Comparison of ENCODE assay signal across 25 mouse cellular contexts in genomic region chr4:66872026-66872425, GRCm38 (mm10).
"Had no signal": no experiment of that assay in that cellular context is flagged by ENCODE, and none has a peak within 500 bp of the region (broad histone marks: within the 10 kb centered on the region; RNA-seq: fewer than 3 reads in every experiment).

No protein-coding gene starts in this region.

- H3K9me3 ChIP-seq: heart, embryonic 13.5 days; heart, embryonic 15.5 days; hindbrain, embryonic 13.5 days; hindbrain, embryonic 15.5 days; kidney, embryonic 15.5 days; limb, embryonic 13.5 days; limb, embryonic 15.5 days had no signal

- H3K27ac ChIP-seq: heart, adult 2 months; heart, embryonic 13.5 days; heart, embryonic 15.5 days; hindbrain, embryonic 15.5 days; hindbrain, postnatal 0 days; kidney, embryonic 15.5 days; kidney, postnatal 0 days; limb, embryonic 13.5 days; limb, embryonic 15.5 days had no signal

- H3K4me2 ChIP-seq: heart, embryonic 11.5 days; heart, embryonic 13.5 days; heart, embryonic 15.5 days; hindbrain, embryonic 13.5 days; hindbrain, embryonic 15.5 days; kidney, embryonic 15.5 days; limb, embryonic 13.5 days; limb, embryonic 15.5 days had no signal

- H3K27me3 ChIP-seq: heart, embryonic 13.5 days; heart, embryonic 15.5 days; hindbrain, embryonic 13.5 days; hindbrain, embryonic 15.5 days; kidney, embryonic 15.5 days; limb, embryonic 13.5 days; limb, embryonic 15.5 days had no signal

- DNase-seq: gastrocnemius, postnatal 14 days; gastrocnemius, postnatal 36 days; heart, adult 11 months; heart, adult 2 months; heart, postnatal 14 days; heart, postnatal 36 days; kidney, adult 11 months; kidney, adult 2 months; kidney, adult 9 months; kidney, postnatal 14 days; kidney, postnatal 36 days; layer of hippocampus, adult 9-11 months; layer of hippocampus, postnatal 36 days; left cerebral cortex, postnatal 4 days had no signal

- H3K36me3 ChIP-seq: heart, embryonic 13.5 days; heart, embryonic 15.5 days; hindbrain, embryonic 13.5 days; hindbrain, embryonic 15.5 days; kidney, embryonic 15.5 days; limb, embryonic 13.5 days; limb, embryonic 15.5 days had no signal

- ATAC-seq: hindbrain, postnatal 0 days; intestine, embryonic 16.5 days had no signal

- H3K4me3 ChIP-seq: heart, adult 2 months; heart, embryonic 13.5 days; heart, embryonic 15.5 days; hindbrain, embryonic 13.5 days; hindbrain, embryonic 15.5 days; kidney, embryonic 15.5 days; limb, embryonic 13.5 days; limb, embryonic 15.5 days had no signal

- H3K9ac ChIP-seq: heart, embryonic 13.5 days; heart, embryonic 15.5 days; hindbrain, embryonic 13.5 days; hindbrain, embryonic 15.5 days; kidney, embryonic 15.5 days; limb, embryonic 13.5 days; limb, embryonic 15.5 days had no signal

- H3K4me1 ChIP-seq: heart, embryonic 13.5 days; heart, embryonic 15.5 days; hindbrain, embryonic 13.5 days; hindbrain, embryonic 15.5 days; limb, embryonic 13.5 days; limb, embryonic 15.5 days had no signal
